Mouse (Mus musculus): ENCODE measurements around the gene Tesk1.
"Not testable (repeated sequence)": the region's sequence is repeated elsewhere in the genome, so short reads cannot be mapped to it uniquely, and the experiment has no call there.

Gene Tesk1

GRCm38 (mm10) chr4:43453413-43453812, 11.7 kb downstream of the Tesk1 start:
- DNase-seq (ENCODE audit: low spot score in 2 of 2), result no peak

- no peak for DNase-seq (ENCODE audit: low spot score in 2 of 2)
Measured at GRCm38 (mm10) chr4:43454041-43454836, 12.5 kb downstream of the Tesk1 start, which contains the start of gene Cd72. Gene Cd72 (minus strand): TSS chr4:43454628.

GRCm38 (mm10) chr4:43456470-43456869, 14.7 kb downstream of the Tesk1 start:
- no peak for DNase-seq (ENCODE audit: low spot score in 2 of 2)

DNA sequence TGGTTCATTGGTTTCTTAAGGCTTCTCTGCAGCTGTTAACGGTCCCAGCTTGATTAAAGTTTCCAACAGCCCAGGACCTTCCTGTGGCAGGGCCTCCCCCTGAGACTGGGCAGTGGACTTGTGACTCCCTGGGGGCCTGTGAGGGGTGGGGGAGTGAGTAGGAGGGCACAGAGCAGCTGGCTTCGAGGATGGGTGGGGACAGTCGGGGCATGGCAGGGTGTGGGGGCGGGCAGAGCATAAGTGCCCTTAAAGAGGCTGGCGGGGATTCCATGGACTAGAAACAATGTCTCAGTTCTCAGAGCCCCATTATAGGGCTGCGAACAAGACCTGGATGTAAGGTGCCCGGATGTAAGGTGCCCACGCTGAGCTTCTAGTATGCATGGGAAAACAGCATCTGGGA, 15.4 kb downstream of the Tesk1 start:
- DNase-seq (ENCODE audit: low spot score in 2 of 2), result no peak

DNA sequence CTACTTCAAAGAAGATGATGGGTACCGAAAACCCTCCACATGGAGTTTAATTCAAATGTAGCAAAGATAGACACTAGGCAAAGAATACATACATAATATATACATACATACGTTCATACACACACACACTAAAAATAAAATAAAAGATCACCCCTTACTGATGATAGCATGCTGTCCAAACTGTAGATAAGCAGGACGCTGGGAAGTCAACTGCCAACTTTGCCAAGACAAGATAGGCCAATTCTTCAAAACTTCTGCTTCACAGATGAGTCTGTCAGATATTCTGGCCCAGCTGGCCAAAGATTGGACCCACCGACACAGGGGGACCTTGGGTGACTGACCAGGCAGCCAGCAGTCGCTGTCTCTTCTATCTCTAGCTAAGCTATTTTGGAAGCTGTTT, 21.4 kb downstream of the Tesk1 start:
- DNase-seq (ENCODE audit: low spot score in 2 of 2), result no peak

- DNase-seq (ENCODE audit: low spot score in 2 of 2), result no peak
Measured at GRCm38 (mm10) chr4:43465935-43466334, 24.2 kb downstream of the Tesk1 start.

GRCm38 (mm10) chr4:43466872-43467271, 25.1 kb downstream of the Tesk1 start:
- no peak for DNase-seq (ENCODE audit: low spot score in 2 of 2)

DNA sequence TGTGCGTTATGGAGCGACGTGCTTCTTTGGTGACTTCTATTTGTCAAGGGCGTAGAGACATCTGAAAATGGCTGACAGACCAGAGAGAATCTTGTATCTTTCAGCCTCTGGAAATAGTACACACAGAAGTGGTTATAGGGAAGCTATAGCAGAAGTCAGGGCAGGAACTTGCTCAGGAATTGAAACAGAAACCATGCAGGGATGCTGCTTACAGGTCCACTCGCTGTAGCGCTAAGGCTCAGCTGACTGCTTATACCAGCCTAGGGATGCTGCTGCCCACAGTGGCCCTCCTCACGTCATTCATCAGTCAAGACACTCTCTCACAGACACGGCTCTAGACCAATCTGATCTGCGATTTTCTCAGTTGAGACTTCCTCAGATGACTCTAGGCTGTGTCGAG, 28.6 kb downstream of the Tesk1 start:
- no peak for DNase-seq (ENCODE audit: low spot score in 2 of 2)

DNA sequence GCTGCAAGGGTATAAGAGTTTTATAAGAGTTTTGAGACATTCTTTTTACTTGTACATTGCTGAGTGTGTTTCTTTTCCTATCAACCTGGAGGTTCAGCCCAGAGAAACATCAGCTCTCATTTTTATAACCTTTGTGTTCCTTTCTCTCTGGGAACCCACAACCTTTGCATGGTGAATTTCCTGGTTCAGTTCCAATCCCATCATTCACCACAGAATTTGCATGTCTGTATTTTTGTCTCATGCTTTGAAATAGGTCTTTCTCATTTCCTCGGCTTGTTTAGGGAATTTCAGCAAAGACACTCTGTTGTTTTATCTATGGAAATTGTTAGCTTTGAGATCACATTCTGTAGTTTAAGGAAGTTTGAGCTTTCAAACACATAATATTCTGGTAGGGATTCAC, 31.9 kb downstream of the Tesk1 start:
- no peak for DNase-seq (ENCODE audit: low spot score in 2 of 2)

- no peak for DNase-seq (ENCODE audit: low spot score in 2 of 2)
Measured at GRCm38 (mm10) chr4:43476604-43477003, 34.9 kb downstream of the Tesk1 start.

DNA sequence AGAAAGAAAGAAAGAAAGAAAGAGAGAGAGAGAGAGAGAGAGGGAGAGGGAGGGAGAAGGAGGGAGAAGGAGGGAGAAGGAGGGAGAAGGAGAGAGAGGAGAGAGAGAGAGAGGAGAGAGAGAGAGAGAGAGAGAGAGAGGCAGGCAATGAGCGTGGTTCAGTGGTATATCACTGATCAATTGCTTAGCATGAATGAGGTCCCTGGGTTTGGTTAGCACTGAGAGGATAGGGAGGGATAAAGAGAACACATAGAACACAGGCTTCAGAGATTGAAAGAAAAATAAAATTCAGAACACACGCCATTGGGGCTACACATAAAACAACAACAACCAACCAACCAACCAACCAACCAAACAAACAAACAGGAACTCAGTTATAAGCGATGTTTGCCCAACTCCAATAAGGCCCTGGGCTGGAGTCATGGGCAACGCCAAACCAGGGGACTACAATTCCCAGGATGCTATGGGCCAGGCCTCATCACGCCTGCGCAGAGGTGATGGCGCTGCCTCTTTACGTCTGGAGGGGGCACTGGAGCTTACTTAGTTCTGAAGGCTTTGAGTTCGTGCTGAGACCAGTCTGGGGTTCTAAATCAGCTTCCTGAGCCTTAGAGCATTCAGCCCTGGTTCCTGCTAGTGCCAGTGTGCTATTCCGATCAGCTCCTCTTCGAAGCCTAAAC, 36.3 kb downstream of the Tesk1 start:
- DNase-seq (ENCODE audit: low spot score in 2 of 2), result peak; percentile 59 to 72

DNA sequence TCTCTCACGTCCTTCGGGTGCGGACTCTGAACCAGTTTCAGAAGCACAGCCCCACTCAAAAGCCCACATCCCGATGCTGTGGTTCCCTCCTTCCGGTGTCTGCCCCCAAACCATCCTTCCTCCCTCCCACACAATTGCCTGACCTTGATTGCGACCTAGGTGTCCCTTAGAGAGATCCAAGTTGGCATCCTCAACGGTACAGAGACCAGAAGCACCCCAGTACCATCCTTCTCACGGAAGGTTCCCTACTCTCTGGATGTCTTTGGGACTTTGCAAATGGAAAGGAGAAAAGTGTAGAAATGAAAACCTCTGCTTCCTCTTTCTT, 36.8 kb downstream of the Tesk1 start:
- no peak for DNase-seq (ENCODE audit: low spot score in 2 of 2)

- peak in 1 of 2 experiments; percentile 65 for DNase-seq (ENCODE audit: low spot score in 2 of 2)
Measured at GRCm38 (mm10) chr4:43478906-43479832, 37.4 kb downstream of the Tesk1 start.

DNA sequence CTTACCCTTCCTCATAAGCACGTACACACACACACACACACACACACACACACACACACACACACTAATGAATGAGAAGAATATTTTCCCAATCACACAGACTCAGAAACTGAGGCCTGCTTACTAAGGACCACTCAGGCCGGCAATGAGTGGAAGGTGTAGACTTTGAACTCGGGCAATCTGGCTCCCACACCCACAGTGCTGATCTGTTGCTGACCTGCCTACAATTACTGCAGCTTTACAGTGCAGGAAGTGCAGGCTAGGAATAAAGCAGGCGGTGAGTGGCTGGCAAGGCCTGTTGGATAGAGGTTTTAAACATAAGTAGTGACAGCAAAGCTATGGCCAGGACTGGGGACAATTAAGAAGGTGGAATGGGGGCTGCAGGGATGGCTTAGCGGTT, 39.2 kb downstream of the Tesk1 start:
- DNase-seq (ENCODE audit: low spot score in 2 of 2), result no peak

DNA sequence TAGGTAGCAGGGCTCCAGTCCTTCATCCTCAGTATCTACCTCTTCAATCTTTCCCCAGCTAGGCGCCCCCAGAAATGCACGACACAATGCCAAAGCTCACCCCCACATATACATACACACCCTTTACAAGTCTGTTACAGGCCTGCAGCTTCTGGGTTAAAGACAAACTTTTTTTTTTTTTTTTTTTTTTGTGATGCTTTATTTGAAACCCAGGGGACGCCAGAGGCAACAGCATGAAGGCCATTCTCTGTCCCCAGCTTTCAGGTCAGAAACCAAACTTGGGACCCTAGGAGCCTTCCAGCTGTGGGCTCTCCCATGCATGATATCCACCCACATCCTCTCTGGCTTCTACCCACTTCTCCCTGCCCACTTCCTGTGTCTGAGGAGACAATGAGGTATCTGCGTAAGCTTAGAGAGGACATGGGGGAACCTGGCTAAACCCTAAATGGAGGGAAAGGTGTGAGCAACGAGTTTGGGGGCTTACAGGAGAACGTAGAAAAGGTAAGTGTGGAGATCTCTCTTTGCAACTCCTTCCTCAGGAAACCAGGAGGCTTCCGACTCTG, 40.2 kb downstream of the Tesk1 start:
- no peak for DNase-seq (ENCODE audit: low spot score in 2 of 2)

DNA sequence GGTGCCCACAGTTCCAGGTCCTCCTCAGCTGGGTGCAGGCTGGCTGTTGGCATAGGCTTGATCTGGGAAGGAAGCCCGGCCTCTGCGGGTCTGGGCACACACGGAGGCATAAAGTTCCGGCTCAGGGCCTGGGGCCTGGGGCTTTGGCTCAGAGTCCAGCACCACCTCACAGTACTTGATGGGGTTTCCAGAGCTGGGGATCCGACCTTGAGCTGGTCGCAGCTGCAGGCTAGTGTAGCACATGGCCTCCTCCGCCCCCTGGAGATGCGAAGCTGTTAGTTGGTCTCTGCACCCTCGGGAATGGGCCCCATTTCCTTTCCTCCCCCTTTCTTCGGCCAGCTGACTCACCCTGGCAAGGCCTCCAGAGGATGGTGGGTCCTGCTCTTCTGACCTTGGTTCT, 40.9 kb downstream of the Tesk1 start:
- DNase-seq (ENCODE audit: low spot score in 2 of 2), result no peak

- no peak for DNase-seq (ENCODE audit: low spot score in 2 of 2)
Measured at GRCm38 (mm10) chr4:43483535-43484091, 41.9 kb downstream of the Tesk1 start, which contains the start of gene Sit1. Gene Sit1 (minus strand): TSS chr4:43483734.

DNA sequence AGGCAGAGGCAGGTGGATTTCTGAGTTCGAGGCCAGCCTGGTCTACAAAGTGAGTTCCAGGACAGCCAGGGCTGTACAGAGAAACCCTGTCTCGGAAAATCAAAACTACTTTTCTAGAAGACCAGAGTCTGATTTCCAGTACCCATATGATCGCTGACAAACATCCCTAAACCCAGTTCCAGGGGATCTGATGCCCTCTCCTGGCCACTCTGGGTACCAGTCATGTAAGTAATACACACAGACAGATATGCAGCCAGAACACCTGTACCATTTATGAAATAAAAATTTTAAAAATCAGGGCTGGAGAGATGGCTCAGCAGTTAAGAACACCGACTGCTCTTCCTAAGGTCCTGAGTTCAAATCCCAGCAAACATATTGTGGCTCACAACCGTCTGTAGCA, 43.9 kb downstream of the Tesk1 start:
- DNase-seq (ENCODE audit: low spot score in 2 of 2), result not testable (repeated sequence)

- DNase-seq (ENCODE audit: low spot score in 2 of 2), result no peak
Measured at GRCm38 (mm10) chr4:43489611-43490010, 47.9 kb downstream of the Tesk1 start.

DNA sequence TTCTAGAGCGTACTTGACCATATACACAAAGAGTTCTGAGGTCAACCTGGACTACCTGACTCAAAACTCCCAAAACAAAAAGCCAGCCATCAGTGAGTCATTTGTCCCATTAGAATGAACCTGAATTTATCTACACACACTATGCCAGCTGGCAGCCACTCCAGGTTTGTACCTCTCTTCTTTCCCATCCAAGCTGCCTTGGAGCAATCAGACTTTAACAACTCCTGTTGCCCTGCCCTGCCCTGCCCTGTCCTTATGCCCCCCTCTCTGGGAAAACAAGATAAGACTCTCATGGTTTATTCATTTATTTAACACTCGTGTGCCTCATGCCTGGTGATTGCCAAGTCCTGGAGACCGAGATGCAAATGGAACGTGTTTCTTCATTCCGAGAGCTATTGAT, 49.1 kb downstream of the Tesk1 start:
- no peak for DNase-seq (ENCODE audit: low spot score in 2 of 2)

- no peak for DNase-seq (ENCODE audit: low spot score in 2 of 2)
Measured at GRCm38 (mm10) chr4:43492101-43492820, 50.5 kb downstream of the Tesk1 start.

Measured in cerebellum, postnatal 4 days (tissue).